Mouse (Mus musculus): ENCODE data around the gene Cep57. TPM values are rescaled to one million over a fixed set of nuclear protein-coding genes. Genes with fewer than 3 reads are reported as not detected.

Cep57 gene
- total RNA-seq (2021): 10 to 100 TPM in 1 of 2 experiments, 1 to 10 TPM in 1; 9.0 to 11.8 TPM
- polyA plus RNA-seq (2012; rRNA removed): 4.8 and 9.0 TPM in 2 replicates
- long read RNA-seq, transcript Cep57-201 (11 exons, 2,523 nt): major isoform, 5 of 5 reads
- long read RNA-seq, partial matches to known transcripts: 0 of 5 reads
- long read RNA-seq, other reads (novel, unspliced or antisense): 0 of 5 reads

DNA sequence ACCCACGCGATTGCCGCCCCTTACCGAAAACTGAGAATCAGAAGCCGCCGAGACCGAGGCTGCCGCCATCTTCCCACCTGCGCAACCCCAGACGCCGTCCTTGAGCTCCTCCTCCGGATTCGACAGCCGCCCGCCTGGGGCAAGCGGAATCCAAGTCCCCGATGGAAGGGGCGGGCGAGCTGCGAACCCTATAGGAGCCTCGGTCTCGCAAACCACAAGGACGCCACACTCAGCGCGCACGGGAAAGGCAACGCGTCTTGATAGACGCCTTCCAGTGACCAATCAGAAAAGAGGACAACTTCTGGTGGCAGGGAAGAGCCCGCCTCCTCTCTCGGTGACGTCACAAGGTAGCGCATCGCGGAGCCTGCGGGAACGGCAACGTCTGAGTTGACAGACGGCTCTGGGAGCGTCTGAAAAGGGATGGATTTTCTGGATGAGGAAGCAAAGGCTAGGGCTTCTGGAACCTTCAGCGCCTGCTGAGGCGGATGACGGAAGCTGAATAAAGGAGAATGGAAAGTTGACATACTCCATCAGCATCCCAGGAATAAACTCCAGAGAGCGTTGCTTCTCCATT, at the start of gene Cep57:
Gene Cep57 (minus strand): TSS at position 276 of the 574 bp plus-strand sequence.
- WGBS: under 1% methylated on average over 44 of the region's 44 CpGs
- TF ChIP-seq EP300 (IDR thresholded peaks at IDR 0.05; ENCODE audit: insufficient read depth, low read depth, low read length): 0 out of 2 replicates have a peak, but pooled peaks have one; percentile 19
- peak; percentile 81 for TF ChIP-seq POLR2A (IDR thresholded peaks at IDR 0.05; ENCODE audit: insufficient read depth, low read depth, low read length)
- TF ChIP-seq CTCF (IDR thresholded peaks at IDR 0.05): no peak
- intact Hi-C loops (cut with DNase I): loop anchor here (2.0 to 5.0 kb wide), 3 partner anchors 78 to 580 kb away; partner anchors contain the start of genes Ccdc82, Maml2 and Mtmr2
- Histone ChIP-seq H3K27ac (peak within 1 kb of the TSS; percentile 91), H3K9ac (ENCODE audit: low read depth, low read length) (peak within 1 kb of the TSS; percentile 89), H3K4me1 (ENCODE audit: control insufficient read depth, insufficient read depth, low read length) (peaks cover 2% of the 10 kb centered on the region; the same call in 1 of the 2 replicates), H3K79me2 (replicated peaks; ENCODE audit: control insufficient read depth, insufficient read depth, low read length) (0 out of 2 replicates have a peak, but pooled peaks cover 1% of the 10 kb centered on the region), H3K36me3 (ENCODE audit: control insufficient read depth, insufficient read depth, low read length) (peaks cover 17% of the 10 kb centered on the region), H3K4me3 (peak within 1 kb of the TSS; percentile 91), H3K27me3 (ENCODE audit: control insufficient read depth, insufficient read depth, low read length) (no peaks in the 10 kb centered on the region)
- DNase-seq: peak; percentile 91 to 97

GRCm38 (mm10) chr9:13875340-13875739, 48.4 kb upstream of the Cep57 start:
- intact Hi-C loops (cut with DNase I): no loop called here
- whole genome bisulfite sequencing: 26% methylated on average over 2 of the region's 2 CpGs
- H3K79me2 ChIP-seq (replicated peaks; ENCODE audit: control insufficient read depth, insufficient read depth, low read length): no peaks in the 10 kb centered on the region
- H3K27me3 ChIP-seq (ENCODE audit: control insufficient read depth, insufficient read depth, low read length): no peaks in the 10 kb centered on the region
- no peaks in the 10 kb centered on the region for H3K4me1 ChIP-seq (ENCODE audit: control insufficient read depth, insufficient read depth, low read length)
- no peak for DNase-seq
- H3K36me3 ChIP-seq (ENCODE audit: control insufficient read depth, insufficient read depth, low read length): no peaks in the 10 kb centered on the region
- H3K27ac ChIP-seq: no peak overlapping the region
- no peak overlapping the region for H3K9ac ChIP-seq (ENCODE audit: low read depth, low read length)
- TF ChIP-seq EP300 (IDR thresholded peaks at IDR 0.05; ENCODE audit: insufficient read depth, low read depth, low read length) (no peak), CTCF (IDR thresholded peaks at IDR 0.05) (no peak), POLR2A (IDR thresholded peaks at IDR 0.05; ENCODE audit: insufficient read depth, low read depth, low read length) (no peak)
- H3K4me3 ChIP-seq: no peak overlapping the region

GRCm38 (mm10) chr9:13874359-13874758, 47.5 kb upstream of the Cep57 start:
- H3K36me3 ChIP-seq (ENCODE audit: control insufficient read depth, insufficient read depth, low read length): no peaks in the 10 kb centered on the region
- 46% methylated on average over 2 of the region's 2 CpGs for WGBS
- no peak overlapping the region for H3K9ac ChIP-seq (ENCODE audit: low read depth, low read length)
- H3K27me3 ChIP-seq (ENCODE audit: control insufficient read depth, insufficient read depth, low read length): no peaks in the 10 kb centered on the region
- no peak for DNase-seq
- H3K27ac ChIP-seq: no peak overlapping the region
- TF ChIP-seq EP300 (IDR thresholded peaks at IDR 0.05; ENCODE audit: insufficient read depth, low read depth, low read length): no peak
- TF ChIP-seq CTCF (IDR thresholded peaks at IDR 0.05): peak; percentile 52
- intact Hi-C loops (cut with DNase I): no loop called here
- no peaks in the 10 kb centered on the region for H3K4me1 ChIP-seq (ENCODE audit: control insufficient read depth, insufficient read depth, low read length)
- no peaks in the 10 kb centered on the region for H3K79me2 ChIP-seq (replicated peaks; ENCODE audit: control insufficient read depth, insufficient read depth, low read length)
- H3K4me3 ChIP-seq: no peak overlapping the region

- DNase-seq: no peak
- WGBS: 82% methylated on average over 7 of the region's 7 CpGs
- Histone ChIP-seq H3K9ac (ENCODE audit: low read depth, low read length) (no peak overlapping the region), H3K79me2 (replicated peaks; ENCODE audit: control insufficient read depth, insufficient read depth, low read length) (no peaks in the 10 kb centered on the region), H3K4me1 (ENCODE audit: control insufficient read depth, insufficient read depth, low read length) (no peaks in the 10 kb centered on the region), H3K36me3 (ENCODE audit: control insufficient read depth, insufficient read depth, low read length) (no peaks in the 10 kb centered on the region), H3K4me3 (no peak overlapping the region), H3K27me3 (ENCODE audit: control insufficient read depth, insufficient read depth, low read length) (no peaks in the 10 kb centered on the region), H3K27ac (no peak overlapping the region)
- intact Hi-C loops (cut with DNase I): no loop called here
- no peak for TF ChIP-seq POLR2A (IDR thresholded peaks at IDR 0.05; ENCODE audit: insufficient read depth, low read depth, low read length)
- no peak for TF ChIP-seq CTCF (IDR thresholded peaks at IDR 0.05)
- TF ChIP-seq EP300 (IDR thresholded peaks at IDR 0.05; ENCODE audit: insufficient read depth, low read depth, low read length): no peak
Observed at GRCm38 (mm10) chr9:13871631-13872030, 44.7 kb upstream of the Cep57 start.

GRCm38 (mm10) chr9:13867646-13868045, 40.7 kb upstream of the Cep57 start:
- Histone ChIP-seq H3K9ac (ENCODE audit: low read depth, low read length) (no peak overlapping the region), H3K27ac (no peak overlapping the region), H3K36me3 (ENCODE audit: control insufficient read depth, insufficient read depth, low read length) (no peaks in the 10 kb centered on the region), H3K4me1 (ENCODE audit: control insufficient read depth, insufficient read depth, low read length) (no peaks in the 10 kb centered on the region), H3K79me2 (replicated peaks; ENCODE audit: control insufficient read depth, insufficient read depth, low read length) (no peaks in the 10 kb centered on the region), H3K4me3 (no peak overlapping the region), H3K27me3 (ENCODE audit: control insufficient read depth, insufficient read depth, low read length) (no peaks in the 10 kb centered on the region)
- no peak for DNase-seq
- intact Hi-C loops (cut with DNase I): no loop called here
- 67% methylated on average over 2 of the region's 2 CpGs for WGBS
- TF ChIP-seq POLR2A (IDR thresholded peaks at IDR 0.05; ENCODE audit: insufficient read depth, low read depth, low read length) (no peak), CTCF (IDR thresholded peaks at IDR 0.05) (no peak), EP300 (IDR thresholded peaks at IDR 0.05; ENCODE audit: insufficient read depth, low read depth, low read length) (no peak)

GRCm38 (mm10) chr9:13856777-13857176, 29.9 kb upstream of the Cep57 start:
- WGBS: 71% methylated on average over 4 of the region's 4 CpGs

More at GRCm38 (mm10) chr9:13856777-13857176, 29.9 kb upstream of the Cep57 start:
- Histone ChIP-seq H3K4me3 (no peak overlapping the region), H3K36me3 (ENCODE audit: control insufficient read depth, insufficient read depth, low read length) (no peaks in the 10 kb centered on the region), H3K4me1 (ENCODE audit: control insufficient read depth, insufficient read depth, low read length) (no peaks in the 10 kb centered on the region), H3K79me2 (replicated peaks; ENCODE audit: control insufficient read depth, insufficient read depth, low read length) (no peaks in the 10 kb centered on the region), H3K27me3 (ENCODE audit: control insufficient read depth, insufficient read depth, low read length) (no peaks in the 10 kb centered on the region), H3K9ac (ENCODE audit: low read depth, low read length) (no peak overlapping the region), H3K27ac (no peak overlapping the region)
- DNase-seq: no peak
- intact Hi-C loops (cut with DNase I): no loop called here
- TF ChIP-seq POLR2A (IDR thresholded peaks at IDR 0.05; ENCODE audit: insufficient read depth, low read depth, low read length) (no peak), EP300 (IDR thresholded peaks at IDR 0.05; ENCODE audit: insufficient read depth, low read depth, low read length) (no peak), CTCF (IDR thresholded peaks at IDR 0.05) (no peak)

All from heart, adult 2 months (tissue).